Mouse (Mus musculus): ENCODE results near the gene Olfr105-ps.

Olfr105-ps gene

DNA sequence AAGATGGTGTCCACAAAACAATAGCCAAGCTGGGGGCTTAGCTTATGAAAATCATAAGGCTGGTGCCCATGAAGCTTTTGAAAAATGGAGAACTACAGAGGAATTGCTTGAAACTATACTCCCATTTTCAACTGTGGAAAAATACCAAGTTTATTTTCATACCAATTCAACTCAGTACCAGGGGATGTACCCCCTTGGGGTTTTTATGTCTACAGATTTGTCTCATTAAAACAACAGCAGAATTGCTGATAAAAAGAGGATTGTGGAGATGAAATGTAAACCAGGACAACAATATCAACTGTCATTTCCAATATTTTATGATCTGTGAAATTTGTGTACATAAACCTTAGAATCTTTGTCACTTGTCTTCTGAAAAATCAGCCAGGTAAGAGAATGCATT, at the start of gene Olfr105-ps:
Olfr105-ps (plus strand) TSS at position 301 of the 400 bp plus-strand sequence.
- no peak for DNase-seq (ENCODE audit: low spot score in 2 of 2)

DNA sequence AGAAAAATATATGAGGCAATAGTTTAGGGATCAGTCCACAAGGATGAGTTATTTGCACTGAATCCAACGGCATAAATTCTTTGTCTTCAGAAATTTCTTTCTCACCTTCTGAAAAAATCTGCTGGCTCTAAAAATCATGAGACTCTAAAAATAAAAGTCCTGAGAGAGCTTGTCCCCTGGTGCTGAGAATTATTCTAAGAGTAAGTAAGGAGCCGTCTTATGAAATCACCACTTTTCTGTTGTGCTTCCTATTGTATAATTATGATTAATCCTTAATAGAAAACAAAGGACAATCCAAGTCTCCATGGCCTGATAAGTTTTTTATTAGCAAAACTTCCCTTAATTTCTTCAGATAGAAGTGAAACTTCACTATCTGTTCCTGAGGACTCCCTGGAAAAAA, 39.2 kb upstream of the Olfr105-ps start, which contains the start of gene Olfr103:
Olfr103 (minus strand) TSS at position 101 of the 400 bp plus-strand sequence.
- no peak for DNase-seq (ENCODE audit: low spot score in 2 of 2)

DNA sequence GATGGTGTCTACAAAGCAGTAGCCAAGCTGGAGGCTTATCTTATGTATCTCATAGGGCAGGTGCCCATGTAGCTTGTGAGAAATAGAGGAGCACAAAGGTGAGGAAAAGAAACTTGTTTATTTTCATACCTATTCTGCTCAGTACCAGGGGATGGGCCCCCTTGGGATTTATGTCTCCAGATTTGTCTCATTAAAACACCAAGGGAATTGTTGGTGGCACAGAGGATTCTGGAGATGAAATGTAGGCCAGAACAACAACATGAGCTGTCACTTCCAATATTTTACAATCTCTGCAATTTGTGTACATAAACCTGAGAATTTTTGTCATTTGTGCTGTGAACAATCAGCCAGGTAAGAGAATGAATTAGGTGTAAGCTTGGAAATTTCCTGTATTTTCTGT, 19.6 kb upstream of the Olfr105-ps start, which contains the start of gene Olfr104-ps:
Olfr104-ps (plus strand) TSS at position 301 of the 400 bp plus-strand sequence.
- DNase-seq (ENCODE audit: low spot score in 2 of 2): no peak

GRCm38 (mm10) chr17:37390093-37390492, 11.3 kb downstream of the Olfr105-ps start, which contains the start of gene Olfr106-ps:
Olfr106-ps (plus strand) TSS chr17:37390393.
- no peak for DNase-seq (ENCODE audit: low spot score in 2 of 2)

- no peak for DNase-seq (ENCODE audit: low spot score in 2 of 2)
Measured at GRCm38 (mm10) chr17:37398926-37399325, 20.1 kb downstream of the Olfr105-ps start, which contains the start of gene Olfr107. Olfr107 (plus strand) TSS chr17:37399226.

- DNase-seq (ENCODE audit: low spot score in 2 of 2): no peak
Measured at GRCm38 (mm10) chr17:37413380-37413779, 34.5 kb downstream of the Olfr105-ps start.

All from frontal cortex, postnatal 10 days (tissue).